Mouse (Mus musculus) c-Kit-positive CD71-positive TER-119-negative erythroid progenitor cells, embryonic 14.5 days (primary cell): ENCODE results near the gene Edc3.

Experiments used
- DNase-seq: peaks from one replicate; pipeline ENCODE4 v3.0.0-alpha.2; 2013; ENCODE audit warnings: low read depth

The Edc3 gene

DNA sequence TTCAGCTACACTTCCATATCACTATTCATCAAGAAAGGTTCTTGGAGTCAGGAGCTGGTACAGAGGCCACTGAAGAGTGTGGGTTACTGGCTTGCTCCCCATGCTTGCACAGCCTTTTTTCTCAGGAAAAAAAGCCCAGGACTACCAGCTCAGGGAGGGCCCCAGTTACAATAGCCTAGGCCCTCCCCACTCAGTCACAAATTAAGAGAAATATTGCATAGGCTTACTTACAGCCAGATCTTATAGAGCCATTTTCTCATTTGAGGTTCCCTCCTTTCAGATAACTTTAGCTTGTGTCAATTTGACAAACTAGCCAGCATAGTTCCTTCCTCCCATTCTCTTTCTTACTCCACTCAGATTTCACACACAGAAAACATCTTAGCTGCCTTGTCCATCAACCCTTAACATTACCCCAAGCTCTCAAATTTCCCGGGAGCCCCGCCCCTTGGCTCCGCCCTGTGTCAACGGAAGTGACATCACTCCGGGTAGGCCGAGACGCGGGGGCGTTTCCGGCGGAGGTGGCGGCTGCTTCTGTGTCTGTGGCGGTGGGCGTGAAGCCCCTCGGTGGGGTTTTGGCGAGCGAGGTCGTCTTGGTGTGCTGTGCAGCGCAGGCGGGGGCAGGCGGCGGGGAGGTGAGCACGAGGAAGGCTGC lies at the start of gene Edc3:
Edc3 (plus strand) TSS at position 473 of the 652 bp plus-strand sequence.
- DNase-seq, result peak; percentile 82

DNA sequence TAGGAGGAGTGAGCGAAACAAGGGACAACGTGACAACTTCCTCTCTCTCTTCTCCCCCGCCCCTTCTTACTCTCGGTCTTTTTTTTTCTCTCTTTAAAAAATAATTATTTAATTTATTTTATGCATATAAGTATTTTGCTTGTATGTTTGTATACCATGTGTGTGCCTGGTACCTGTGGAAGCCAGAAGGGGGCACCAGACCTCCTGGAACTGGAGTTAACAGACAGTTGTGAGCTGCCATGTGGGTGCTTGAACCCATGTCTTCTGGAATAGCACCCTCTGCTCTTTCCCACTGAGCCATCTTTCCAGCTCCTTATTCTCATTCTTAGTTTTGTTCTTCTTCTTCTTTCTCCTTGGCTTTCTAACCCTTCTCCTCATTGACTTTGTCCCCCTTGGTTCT lies 49.4 kb upstream of the Edc3 start:
- DNase-seq, result no peak

DNA sequence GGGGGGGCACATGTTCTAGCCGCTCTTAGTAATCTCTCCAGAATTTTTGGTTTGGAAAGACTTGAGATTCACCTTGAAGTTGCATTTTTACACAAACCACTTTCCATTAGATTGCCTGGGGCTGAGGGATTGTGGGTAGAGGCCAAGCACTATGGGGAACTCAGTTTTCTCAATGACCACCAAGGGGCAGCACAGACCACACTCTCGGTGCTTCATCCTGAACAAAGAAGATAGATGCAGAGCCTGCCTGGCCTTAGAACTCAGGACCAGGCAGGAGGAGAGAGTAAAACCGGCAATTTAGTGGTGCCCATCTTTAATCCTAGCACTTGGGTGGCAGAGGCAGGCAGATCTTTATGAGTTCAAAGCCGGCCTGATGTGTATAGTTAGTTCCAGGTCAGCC lies 48.6 kb upstream of the Edc3 start:
- DNase-seq, result peak; percentile 84

DNA sequence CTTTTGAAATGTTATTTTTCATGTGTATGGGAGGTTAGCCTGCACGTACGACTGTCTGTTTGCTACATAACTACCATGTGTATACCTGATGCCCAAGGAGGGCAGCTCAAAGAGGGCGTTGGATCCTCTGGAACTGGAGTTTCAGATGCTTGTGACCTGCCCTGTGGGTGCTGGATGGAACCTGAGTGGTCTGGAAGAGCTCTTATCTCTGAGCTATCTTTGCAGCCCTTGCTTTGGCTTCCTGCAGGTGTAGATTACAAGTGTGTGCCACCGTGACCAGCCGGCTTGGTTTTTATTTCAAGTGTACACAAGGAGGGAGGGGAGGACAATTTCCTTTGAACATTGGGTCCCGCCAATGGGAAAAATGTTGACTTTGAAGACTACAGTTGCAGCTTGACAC lies 47.8 kb upstream of the Edc3 start:
- DNase-seq, result no peak

DNA sequence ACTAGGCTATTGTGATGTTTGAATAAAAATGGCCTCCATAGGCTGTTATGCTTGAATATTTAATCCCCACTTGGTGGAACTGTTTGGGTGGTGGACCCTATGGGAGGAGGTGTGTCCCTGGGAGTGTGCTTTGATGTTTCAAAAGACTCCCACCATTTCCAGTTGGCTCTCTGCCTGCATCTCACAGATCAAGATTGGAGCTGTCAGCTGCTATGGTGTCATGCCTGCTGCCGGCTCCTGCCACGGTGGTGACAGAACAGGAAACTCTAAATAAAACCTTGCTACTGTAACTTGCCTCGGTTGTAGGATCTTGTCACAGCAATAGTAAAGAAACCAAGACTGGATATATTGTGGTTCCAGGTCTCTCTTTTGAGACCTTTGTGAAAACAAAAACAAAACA lies 46.8 kb upstream of the Edc3 start:
- DNase-seq, result no peak

DNA sequence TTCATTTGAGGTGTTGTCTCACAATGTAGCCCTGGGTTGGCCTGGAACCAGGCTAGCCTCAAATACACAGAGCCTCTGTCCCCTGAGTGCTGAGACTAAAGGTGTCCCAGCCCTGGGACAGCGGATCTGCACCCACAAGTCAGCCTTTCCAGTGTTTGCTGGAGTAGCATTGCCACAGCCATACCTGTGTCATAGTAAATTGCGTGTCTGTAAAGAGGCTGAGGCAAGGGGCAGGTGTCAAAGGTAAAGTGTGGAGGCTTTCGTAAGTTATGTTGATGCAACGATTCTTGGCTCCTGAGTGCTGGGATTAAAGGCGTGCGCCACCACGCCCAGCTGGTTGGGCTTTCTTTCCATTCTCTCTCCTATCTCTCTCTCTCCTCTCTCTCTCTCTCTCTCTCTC lies 43.7 kb upstream of the Edc3 start:
- no peak for DNase-seq

DNA sequence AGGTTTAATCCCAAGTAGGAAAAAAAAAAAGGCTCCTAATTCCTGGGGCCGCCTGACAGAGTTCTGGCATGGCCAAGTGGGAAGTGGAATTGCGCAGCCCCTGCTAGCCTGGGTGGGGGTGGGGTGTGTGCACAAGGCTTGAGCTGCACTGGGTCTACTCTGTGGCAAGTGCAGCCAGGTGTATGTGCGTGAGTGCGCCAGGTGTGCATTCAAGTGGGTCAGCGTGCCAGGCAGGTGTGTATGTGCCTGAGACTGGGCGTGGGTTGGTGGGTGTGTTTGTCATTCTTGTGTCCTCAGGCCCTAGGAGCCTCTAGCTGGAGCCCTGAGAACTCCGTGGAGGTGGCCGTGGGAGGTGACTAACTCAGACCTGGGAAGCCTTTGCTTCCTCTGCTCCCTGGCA lies 41.8 kb upstream of the Edc3 start:
- no peak for DNase-seq

DNA sequence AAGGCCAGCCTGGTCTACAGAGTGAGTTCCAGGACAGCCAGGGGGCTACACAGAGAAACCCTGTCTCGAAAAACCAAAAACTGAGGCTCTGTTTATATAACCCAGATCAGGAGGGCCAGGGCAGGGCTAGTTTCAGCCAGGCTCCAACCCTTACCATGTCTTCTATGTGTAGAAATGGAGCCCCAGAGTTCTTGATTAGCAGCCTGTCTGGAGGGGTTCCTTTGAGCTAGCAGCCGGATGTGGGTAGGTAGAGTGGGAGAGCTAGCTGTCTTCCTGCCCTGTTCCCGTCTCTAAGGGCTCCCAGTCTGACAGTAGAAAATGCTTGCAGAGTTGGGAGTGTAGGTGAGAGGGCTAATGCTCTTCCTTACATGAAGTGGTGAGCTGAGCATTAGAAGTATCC lies 41.2 kb upstream of the Edc3 start:
- DNase-seq, result no peak

DNA sequence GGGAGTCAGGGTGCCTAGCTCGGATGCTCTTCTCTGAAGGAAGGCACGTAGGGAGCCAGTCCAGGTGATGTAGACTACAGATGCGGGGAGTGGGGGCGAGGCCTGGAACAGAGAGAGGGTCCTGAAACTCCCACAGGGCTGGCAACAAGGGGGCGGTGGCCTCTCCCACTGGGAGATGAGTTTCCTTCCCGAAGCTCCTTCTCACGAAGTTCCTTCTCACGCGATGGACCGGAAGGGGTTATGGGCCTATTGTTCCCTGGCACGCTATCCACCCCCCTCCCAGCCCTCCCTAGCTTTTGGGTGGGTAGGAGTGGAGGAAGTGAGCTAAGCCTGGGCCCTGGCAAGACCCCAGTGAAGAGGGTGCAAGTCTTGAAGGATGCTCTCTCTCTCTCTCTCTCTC lies 40.5 kb upstream of the Edc3 start:
- DNase-seq, result no peak

DNA sequence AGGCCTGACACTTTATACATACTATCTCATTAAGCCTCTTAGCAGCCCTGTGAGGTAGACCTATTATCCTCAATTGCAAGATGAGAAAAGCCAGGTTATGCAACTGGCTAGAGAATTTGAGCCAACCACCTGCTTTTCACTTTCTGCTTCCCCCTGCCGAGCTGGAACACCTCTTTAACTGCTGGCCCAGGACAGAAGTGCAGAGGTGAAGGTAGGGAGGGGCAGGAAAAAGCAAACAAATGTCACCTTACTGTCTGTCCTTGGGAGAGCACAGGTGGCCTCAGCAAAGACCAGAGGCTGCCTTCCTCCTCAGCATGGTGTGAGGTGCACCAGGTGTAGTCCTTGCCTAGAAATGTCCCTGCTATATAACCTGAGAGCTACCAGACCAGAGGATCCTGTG lies 40.1 kb upstream of the Edc3 start:
- DNase-seq, result no peak

DNA sequence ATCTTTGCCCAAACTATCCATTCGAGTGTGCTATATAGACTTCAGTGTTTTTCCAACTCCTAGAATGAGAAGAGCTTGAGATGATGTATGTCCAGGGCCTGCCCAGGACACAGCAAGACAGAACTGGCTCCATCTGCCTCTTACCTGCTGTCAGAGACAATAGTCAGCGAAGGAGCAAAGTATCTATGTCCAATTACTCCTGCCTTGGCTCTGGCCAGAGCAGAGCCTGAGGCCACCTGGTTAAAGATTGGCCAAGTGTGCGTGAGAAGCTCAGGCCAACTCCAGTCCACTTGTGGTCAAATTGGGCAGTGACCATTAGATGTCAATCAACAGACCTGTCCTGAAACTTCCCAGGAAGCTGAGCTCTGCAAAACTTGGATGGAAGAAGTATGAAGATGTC lies 38.8 kb upstream of the Edc3 start:
- no peak for DNase-seq

DNA sequence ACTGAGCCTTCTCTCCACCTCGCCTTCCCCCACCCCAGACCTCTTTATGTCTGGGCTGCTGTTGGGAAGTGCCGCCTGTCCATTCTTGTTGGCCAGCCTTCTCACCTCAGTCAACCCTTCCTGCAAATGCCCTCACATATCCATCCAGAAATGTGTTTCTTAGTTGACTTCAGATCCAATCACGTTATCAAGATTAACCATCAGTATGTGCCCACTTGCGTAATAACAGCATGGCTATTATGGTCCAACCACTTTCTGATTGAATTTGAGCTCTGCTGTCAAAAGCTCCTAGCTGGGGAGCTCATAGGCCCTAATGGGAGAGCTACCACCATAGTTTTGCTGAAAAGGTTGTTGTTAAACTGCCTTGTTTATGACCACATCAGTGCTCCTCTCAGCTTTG lies 37.3 kb upstream of the Edc3 start:
- no peak for DNase-seq

DNA sequence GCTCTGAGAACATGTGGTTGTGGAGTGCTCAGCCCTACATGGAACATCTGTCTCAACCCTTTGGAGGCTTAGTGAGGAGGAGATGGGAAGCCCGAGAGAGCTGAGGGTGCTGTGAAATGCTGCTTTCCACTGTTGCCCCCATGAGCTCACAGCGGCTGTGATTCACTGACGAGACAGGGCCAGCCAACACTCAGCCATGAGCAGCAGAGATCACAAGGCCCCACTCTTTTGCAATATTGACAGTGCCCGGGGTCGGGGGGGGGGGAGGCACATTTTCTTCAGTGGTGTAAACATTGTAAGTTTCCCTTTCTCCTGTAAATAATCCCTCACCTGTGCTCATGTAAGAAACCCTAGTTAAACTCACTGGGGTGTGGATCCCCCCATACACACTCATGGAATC lies 36.8 kb upstream of the Edc3 start:
- DNase-seq, result no peak

DNA sequence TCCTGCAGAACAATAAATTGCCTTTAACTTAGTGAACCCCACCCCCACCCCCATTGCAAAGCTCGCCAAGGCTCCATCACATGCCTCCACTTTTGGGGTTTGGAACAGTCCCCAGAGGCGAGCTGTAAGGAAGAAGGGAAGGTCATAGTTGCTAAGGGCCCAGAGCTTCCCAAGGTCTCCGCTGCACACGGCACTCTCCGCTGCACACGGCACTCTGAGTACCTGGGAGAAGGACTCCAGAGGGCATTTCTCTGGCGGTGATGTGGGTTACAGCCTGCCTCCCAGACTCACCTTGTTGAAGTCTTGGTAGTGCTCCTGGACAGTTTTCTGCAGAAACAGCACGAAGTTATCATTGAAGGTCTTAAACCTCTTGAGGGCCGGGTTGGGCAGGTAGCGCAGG lies 26.9 kb upstream of the Edc3 start:
- no peak for DNase-seq

DNA sequence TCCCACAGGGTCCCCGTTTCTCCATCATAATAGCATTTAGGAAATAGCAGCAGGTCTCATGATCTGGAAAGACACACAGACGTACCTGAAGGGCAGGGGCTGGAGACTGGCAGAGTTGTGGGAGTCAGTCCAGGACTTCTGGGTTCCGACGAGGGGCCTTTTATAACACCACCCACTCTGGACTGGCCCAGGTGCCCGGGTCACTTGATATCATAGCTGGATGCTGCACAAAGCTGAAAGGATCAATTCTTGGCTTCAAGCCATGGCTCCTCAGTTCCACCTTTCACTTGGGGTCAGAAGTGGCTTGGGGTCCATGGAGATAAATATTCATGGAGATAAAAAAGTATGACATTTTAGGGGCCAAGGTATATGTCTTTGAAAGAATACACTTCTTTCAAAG lies 24.8 kb upstream of the Edc3 start, which contains the start of gene Cyp1a2:
Cyp1a2 (minus strand) TSS at position 184 of the 400 bp plus-strand sequence.
- no peak for DNase-seq

DNA sequence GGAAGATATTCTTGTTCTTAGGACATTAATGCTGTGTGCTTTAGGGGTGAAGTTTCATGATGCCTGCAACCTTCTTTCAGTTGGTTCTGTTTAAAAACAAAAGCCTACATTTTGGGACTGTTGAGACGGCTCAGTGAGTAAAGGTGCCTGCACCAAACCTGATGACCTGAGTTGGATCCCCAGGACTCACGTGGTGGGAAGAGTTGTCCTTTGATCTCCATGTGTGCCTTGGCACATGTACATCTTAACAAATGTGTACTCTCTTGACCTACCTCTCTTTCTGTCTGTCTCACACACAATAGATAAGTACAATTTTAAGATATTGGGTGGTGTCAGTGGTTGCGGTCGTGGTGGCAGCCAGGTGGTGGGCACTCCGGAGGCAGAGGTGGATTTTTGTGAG lies 22.3 kb upstream of the Edc3 start:
- DNase-seq, result no peak

DNA sequence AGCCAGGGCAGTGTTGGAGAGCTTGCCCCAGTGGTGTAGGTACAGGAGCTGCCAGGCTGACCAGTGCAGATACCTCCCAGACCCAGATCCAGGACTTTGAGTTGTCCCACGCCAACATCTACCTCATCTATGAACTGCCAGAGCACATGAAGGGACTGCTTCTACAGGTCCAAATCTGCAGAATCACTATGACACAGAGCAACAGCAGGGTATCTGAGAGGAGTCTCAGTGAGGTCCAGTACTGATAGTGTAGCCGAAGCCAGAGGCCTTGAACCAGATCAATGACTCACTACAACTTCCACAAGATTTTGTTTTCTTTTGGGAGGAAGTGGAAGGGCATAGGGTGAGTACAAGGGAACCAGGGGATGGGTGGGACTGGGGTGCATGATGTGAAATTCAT lies 20.6 kb upstream of the Edc3 start, which contains the start of gene Cyp1a1:
Cyp1a1 (plus strand) TSS at position 178 of the 400 bp plus-strand sequence.
- DNase-seq, result no peak

DNA sequence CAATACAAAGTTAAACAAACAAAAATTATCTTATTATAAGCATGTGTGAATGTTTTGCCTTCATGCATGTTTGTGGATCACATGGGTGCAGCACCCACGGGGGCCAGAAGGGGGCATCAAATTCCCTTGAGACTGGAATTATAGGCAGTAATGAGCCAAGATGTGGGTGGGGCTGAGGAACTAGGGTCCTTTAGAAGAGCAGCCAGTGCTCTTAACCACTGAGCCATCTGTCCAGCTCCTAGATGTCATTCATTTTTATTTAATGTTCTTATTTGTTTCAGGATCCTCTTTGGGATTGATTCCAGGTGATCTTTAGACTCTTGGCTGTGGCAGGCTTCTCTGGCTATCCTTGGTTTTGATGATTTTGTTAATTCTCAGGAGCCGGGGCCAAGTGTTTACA lies 20.2 kb upstream of the Edc3 start:
- DNase-seq, result peak; percentile 56

DNA sequence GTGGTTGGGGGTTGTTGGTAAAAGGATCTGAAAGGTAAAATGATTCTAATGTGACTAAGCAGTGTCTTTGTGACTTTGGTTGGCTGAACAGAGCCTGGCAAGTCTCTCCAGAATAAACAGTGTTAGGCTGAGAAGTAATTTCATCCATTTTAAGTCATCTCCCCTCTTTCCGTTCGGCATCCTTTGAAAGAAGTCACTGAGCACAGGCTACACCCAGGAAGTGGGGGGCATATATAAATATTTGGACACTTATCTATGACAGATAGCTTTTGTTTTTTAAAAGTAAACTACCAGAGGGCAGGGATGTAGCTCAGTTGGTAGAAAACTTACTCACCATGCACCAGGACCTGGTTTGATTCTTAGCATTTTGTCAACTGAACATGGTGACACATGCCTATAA lies 19.7 kb upstream of the Edc3 start:
- no peak for DNase-seq

DNA sequence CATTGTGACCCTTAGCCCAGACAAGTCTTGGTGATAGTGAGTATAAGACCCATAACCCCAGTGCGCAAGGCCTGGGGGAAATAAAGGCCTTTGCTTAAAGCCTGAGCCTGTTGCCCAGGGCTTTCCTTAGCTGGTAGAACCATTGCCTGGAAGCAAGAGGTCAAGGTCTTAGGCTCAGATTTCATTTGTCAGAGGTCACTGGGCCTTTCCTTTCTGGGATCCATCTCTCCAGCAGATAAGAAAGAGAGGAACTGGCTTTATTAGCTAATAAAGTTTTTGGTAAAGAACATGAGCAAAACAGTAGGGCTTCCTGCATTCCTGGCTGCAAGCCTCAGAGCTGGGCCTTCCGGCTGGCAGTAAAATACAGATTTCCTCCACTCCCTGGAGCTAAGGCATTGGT lies 14.2 kb upstream of the Edc3 start:
- DNase-seq, result no peak

DNA sequence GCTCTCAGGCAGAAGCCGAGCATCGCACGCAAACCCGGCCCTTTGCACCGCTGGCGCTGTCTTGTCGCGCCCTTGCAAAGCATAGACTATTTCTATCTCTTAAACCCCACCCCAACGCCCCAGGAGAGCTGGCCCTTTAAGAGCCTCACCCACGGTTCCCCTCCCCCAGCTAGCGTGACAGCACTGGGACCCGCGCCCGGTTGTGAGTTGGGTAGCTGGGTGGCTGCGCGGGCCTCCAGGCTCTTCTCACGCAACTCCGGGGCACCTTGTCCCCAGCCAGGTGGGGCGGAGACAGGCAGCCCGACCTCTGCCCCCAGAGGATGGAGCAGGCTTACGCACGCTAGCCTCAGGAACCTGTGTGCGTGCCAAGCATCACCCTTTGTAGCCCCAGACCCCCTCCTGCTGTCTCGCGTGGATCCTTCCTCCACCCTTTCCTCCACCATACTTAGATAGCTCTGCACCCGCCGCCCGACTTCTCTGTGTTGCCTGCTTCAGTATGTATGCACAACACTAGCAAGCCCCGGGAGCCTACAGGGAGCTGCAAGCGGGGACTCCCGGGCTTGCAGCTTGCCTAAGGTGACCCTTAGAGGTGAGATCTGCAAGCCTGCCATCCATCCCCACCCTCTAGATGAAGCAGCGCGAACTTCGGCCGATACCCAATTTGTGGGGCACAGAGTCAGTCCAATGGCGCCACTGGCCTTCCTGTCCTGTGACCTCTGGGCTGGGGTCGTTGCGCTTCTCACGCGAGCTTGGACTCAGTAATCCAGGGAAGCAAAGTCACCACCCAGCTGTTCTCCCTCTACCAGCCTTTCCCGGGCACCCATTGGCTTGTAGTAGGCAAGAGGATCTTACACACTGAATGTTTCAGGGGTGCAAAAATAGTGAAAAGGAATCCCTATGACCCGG lies 11.7 kb upstream of the Edc3 start:
- DNase-seq, result no peak

DNA sequence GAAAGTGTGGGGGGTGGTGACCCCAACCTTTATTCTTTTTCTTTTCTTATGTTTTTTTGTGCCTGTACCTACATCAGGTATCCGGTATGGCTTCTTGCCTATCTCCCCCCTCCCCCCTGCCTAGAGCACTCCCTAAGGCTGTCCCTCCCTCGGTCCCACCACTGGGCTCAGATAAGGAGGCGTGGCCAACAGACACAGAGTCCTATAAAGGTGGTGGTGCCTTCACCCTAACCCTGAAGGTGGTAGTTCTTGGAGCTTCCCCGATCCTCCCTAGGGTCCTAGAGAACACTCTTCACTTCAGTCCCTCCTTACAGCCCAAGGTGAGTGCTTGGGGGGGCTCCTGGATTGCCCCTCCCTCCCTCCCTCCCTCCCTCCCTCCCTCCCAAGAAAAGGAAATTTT lies 11.0 kb upstream of the Edc3 start:
- DNase-seq, result peak; percentile 46

DNA sequence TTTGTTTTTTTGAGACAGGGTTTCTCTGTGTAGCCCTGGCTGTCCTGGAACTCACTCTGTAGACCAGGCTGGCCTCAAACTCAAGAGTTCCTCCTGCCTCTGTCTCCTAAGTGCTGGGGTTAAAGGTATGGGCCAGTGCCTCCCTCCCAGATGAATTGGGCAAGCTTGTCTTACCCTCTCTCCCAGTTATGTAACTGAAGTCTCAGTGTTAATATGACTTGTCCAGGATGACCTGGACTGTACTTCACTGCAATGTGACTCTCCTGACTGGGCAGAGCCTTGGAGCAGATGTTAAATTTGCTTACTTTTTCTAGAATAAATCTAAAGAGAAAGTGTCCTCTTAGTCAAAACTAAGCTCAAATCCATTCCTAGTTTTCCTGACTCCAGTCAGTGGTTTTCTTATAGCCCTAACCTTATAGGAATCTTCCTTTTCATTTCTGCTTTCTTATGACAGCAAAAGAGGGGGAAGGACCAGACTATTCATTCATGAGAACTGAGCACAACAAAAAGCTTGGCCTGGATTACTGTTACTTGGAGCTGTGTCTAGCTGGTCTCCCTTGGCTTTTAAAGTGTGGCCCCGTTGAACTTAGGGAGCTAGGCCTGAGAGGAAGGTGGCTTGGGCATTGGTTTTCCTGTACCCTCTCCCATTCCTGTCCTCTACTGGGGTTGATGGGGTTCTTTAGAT lies 9.7 kb upstream of the Edc3 start:
- no peak for DNase-seq
